Mouse (Mus musculus): ENCODE measurements at regions not wholly inside any gene's neighbourhood (a gene's known extent, or its start where the extent isn't known, plus 50 kb on each side); places are given as distances from the start of the nearest gene placed in this dataset.
A peak's percentile ranks its signal among the peaks of the same experiment; 100 is the strongest.

DNA sequence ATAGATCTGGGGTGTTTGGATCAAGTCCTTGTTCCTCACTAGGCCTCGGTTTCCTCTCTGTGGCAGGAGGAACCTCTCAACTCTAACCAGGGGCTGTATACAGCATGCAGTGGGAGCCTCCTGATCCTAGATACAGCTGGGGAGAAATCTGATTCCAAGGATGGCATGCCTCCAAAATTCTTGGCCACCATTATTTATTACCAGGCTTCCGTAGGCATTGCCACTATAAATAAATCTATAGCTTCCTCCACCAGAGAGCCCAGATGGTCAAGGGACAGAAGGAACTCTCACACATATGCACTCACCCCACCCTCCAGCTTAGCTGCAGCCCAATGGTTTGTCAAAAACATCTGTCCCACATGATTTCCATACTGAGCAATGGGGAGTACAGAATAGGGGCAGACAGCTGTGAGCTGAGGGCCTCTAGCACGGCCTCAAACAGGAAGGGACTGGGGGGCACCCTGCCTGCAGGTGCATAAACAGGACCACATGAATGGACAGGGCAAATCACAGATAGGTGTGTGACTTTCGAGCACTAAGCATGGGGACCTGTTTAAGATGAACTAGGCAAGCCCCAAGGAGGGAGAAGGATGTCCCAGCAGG lies 100.8 kb upstream of the Mgme1 start:
- DNase-seq (ENCODE audit: low spot score in 2 of 2), result no peak

DNA sequence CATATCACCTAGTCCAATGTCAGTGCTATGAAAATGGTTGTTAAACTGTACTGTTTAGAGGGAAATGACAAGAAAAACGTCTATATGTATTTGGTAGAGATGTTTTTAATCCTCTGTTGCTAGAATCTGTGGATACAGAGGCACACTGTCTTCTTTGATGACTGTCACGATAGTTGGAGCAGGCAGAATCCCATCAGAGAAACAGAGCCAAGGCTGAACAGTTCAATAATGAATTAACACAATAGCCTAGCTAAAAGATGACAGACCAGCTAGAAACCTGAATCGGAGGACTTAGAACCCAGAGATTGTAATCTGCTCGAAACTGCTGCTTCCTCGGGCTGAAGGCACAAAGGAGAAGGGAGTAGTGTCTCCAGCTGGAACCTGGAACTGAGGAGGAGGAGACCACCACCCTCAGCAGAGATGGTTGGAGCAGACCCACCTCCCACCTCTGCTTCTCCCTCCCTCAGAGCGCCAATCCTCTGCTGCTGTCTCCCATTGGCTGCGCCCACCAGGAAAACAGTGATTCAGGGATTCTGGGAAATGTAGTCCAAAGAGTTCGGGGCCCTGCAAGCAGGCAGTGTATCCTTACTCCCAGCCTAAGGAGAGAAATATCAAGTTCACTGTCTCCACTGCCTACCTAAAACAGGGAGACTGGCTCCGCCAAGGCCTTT lies 98.2 kb upstream of the Mgme1 start:
- no peak for DNase-seq (ENCODE audit: low spot score in 2 of 2)

DNA sequence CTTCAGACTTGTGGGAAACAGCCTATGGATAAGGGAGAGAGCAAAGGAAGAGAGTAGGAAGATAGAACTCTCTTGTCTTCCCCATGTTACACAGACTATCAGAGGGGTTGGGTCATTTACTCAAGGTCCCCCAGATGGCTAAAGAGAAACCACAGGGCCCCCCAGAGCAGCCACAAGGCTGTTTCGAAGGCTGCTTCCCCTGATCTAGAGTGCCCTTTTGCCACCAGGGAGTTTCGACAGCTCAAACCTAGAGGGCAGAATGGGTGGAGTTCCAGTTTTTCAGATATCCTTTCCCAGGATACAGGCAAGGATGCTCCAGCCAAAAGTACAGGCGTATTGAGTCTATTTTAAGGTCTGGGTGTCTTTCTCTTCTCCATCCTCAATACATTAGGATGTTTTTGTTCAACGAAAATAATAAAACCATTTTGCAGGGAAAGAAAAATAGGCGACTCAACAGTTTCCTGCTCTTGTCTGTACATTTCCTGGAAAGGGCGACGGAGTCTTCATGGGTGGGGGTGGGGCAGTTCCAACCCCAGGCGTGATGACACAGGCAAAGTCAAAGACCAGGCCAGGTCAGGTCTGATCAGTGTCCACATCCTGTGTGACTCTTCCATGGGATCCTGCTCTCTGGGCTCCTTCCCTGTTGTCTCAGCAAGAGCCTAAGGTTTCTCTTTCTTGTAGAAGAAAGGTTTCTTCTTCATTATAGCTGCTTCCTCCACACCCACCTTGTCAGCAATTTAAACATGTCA lies 96.9 kb upstream of the Mgme1 start:
- no peak for DNase-seq (ENCODE audit: low spot score in 2 of 2)

DNA sequence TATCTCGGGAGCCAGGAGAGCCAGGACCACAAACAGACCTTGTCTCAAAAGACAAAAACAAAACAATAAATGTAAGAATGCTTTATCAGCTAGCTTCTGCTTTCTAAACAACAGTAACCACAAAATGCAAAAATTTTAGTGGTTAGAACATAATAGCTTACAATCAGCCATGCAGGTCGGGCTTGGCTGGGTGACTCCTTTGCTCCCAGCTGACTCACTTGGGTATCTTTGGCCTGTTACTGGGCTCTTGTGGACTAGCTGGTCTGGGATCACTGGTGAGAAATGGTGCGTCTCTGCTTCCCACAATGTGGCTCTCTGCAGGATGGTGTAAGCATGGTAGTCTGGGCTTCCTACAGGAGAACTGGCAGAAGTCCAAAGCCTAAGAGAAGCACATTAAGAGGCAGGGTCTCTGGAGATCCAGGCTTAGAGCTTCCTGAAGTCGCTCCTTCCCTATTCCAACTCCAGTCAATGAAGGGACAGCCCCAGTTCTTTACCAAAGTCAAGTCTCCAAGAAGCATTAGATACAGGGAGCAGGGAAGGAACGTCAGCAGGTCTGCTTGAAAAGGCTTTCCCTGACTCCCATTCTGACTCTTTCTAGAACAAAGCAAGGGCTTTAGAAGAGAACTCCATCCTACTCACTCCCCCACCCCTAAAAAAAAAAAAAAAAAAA lies 96.0 kb upstream of the Mgme1 start:
- no peak for DNase-seq (ENCODE audit: low spot score in 2 of 2)

DNA sequence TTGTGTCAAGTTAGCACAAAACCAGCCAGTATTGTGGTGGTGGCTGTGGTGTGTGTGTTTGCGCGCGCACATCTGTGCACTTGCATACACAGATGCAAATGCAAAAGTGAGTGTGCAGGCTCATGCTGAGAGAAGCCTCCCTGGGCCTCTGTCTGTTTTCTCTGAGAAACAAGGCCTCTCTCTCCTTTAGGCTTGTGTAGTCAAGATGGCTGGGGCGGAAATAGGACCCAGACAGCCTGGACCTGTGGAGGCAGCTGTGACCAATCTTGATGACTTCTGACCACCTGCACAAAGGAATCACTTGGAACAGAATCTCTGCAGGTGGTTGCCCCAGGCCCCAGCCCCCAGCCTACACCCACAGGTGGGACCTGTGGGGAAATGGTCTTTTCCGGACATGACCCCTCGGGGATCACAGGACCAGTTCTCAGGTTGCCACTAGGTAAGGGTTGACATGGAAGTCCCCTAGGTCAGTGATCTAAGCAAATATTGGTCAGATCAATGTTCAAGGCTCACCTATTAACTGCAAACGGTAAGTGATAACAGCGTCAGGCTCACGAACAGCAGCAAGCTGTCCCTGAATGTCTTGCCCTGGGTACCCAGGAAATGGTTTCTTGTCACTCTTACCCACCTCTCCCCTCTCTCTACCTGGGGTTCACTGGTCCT lies 93.8 kb upstream of the Mgme1 start:
- no peak for DNase-seq (ENCODE audit: low spot score in 2 of 2)

DNA sequence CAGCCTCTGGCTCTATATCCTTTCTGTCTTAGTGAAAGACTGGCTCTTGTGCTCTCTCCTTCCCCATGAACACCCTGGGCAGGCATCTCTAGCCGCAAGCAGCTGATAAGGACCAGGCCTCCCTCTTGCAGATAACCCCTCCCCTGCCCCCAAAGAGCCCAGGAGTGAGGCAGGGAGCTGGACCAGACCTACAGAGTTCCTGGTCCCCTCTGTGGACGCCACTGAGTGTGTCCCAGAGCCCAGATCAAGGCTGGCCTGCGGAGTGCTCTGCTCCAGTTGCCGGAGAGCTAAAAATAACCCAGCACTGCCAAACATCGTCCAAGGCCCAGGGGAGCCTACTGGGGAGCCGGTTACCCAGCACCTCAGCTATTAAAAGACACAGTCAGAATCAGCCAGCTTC lies 93.2 kb upstream of the Mgme1 start:
- DNase-seq (ENCODE audit: low spot score in 2 of 2), result no peak

DNA sequence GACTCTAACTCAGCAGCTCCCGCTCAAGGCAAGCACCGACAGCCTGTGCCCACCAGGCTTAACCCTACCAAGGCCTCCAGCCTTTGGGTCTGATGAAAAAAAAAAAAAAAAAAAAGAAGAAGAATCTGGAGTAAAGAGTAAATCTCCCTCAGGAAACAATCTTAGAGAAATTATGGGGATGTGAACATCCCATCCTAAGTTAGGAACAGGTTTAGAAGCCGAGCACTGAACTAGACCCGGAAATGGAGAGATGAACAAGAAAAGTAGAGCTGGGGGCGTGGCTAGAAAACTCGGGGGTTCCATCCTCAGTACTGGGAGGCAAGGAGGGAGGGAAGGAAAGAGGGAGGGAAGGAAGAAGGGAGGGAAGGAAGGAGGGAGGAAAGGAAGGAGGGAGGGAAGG lies 92.5 kb upstream of the Mgme1 start:
- DNase-seq (ENCODE audit: low spot score in 2 of 2), result no peak

DNA sequence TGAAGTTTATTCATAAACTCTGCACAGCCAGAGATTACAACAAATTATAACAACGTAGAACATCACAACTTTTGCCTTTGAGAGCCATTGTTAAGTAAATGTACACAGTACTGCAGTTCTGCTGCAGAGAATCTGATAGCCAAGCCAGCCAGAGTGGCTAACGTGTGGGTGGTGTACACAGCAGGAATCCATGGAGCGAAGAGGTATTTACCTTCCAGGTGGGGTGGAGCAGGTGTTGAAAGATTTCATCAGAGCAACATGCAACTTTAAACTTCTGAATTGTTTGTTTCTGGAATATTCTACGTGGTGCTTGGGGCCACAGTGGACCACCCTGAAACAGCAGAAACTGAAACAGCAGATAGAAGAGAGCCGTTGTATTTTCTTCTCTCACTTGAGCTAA lies 88.4 kb upstream of the Mgme1 start:
- DNase-seq (ENCODE audit: low spot score in 2 of 2), result no peak

DNA sequence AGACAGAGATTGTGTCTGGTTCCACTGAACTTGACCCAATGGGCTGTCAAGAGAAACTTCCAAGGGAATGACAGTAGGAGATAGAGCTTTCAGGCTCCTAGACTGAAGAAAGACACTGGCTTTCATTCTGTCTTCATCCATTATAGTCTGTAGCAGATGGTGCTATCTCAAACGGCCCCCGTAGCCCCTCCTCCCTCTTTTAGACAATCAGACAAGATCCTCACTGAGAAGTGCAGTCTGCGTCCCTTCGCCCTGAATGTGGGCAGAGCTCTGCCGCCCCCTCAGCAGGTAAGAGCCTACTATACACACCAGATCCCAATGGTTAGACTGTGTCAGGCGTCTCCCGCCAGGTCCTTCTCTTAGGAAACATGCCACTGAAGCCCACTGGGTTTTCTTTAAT lies 87.9 kb upstream of the Mgme1 start:
- no peak for DNase-seq (ENCODE audit: low spot score in 2 of 2)

DNA sequence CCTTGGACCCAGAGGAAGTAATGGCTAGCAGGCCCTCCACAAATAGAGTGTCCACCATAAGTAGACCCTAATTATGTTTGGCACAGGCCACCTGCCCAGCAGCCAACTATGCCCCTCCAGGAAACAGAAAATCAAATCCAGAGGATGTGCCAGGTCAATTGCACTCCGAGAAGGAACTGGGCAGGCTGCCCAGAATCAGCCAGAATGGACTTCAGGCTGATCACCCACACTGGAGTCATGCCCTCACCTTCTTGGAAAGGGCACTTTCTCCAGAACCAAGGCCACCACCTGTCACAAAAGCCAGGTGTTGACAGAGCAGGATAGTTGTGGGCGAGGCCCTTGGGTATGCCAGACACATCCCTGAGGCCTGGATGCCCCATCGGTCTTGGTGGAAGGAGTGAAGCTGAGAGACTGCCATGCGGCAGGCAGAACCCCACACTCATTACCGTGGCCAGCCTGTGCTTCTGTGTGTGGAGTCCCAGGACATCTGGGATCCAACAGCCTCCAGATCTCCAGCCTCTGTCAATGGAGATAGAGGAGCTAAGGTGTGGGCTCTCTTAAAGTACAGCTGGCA lies 87.0 kb upstream of the Mgme1 start:
- peak in 1 of 2 experiments; percentile 25 for DNase-seq (ENCODE audit: low spot score in 2 of 2)

DNA sequence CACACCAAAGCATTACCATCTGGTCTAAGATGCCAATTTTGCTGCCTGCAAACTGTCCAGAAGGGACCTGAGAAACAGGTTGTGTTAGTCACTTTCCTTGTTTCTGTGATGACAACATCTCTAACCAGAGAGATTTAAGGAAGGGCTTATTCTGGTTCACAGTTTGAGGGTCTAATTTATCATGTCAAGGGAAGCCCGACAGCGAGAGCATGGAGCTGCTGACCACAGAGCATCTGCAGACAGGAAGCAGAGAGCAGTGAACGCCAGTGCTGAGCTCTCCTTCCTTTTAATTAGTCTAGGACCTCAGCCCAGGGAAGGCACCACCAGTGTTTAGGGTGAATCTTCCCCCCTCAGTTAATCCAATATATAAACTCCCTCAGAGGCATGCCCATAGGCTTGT lies 85.3 kb upstream of the Mgme1 start:
- DNase-seq (ENCODE audit: low spot score in 2 of 2), result no peak

DNA sequence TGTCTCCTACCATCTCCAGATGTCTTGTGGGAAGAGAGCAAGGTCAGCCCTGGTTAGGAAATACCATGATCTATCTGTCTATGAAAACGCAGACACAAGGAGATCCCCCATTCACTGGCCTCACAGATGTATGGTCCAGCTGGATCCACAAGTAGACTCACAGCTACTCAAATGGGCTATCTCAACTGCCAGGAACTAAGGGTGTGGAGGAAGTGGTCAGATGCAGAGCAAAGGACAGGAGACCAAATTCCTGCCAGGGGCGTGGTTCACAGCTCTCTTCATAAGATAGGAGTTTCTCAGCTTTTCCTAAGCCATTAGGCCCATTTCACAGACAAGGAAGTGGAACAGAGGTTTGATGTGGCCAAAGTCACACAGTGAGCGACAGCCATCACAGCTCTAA lies 84.0 kb upstream of the Mgme1 start:
- no peak for DNase-seq (ENCODE audit: low spot score in 2 of 2)

DNA sequence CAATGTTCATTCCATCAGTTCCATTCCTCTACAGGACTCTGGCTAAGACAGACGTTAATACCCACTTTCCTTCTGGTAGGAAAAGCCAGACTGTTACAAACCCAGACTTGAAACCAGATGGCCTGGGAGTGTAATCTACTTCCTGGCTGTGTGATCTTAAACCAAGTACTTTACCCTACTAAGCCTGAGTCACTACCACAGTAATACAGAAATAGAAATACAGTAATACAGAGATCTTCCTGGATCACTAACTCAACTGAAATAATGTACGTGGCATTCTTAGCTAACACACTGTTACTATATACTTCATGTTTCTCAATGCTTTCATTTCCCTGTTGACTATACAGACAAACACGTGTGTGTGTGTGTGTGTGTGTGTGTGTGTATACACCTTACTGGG lies 82.4 kb upstream of the Mgme1 start:
- no peak for DNase-seq (ENCODE audit: low spot score in 2 of 2)

DNA sequence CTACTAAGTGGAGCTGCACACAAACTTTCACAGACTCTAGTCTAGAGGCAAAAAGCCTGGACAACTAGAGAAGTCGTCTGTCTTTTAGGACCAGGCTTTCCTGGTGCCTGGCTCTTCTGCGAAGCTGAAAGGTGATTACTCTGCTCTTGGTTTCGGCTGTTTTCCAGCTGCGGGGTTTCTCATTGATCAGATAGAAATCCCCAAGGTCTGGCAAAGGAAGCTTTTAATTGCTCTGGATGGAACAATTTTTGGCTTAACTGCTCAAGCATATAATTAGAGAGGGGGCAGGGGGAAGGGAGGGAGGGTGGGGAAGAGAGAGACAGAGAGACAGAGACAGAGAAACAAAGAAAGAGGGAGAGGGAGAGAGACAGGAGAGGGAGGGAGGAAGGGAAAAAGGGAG lies 82.0 kb upstream of the Mgme1 start:
- no peak for DNase-seq (ENCODE audit: low spot score in 2 of 2)

DNA sequence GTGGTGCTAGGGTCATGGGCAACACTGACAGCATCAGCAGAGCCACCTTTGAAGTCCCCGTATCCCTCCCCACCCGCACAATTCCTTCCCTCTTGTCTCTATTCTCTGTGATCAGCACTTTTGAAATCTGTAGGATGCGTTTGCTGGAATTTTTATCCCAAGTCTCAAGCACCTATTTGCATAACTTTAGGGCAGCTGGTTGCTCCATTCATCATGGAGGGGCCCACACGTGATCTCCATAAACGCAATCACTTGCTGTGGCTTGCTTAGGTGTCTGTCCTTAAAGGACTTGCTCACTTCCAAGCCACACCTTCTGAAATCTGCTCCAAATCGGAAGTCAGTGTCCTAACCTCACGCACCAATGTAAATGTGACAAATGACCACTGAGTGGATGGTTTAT lies 80.7 kb upstream of the Mgme1 start:
- DNase-seq (ENCODE audit: low spot score in 2 of 2), result no peak

DNA sequence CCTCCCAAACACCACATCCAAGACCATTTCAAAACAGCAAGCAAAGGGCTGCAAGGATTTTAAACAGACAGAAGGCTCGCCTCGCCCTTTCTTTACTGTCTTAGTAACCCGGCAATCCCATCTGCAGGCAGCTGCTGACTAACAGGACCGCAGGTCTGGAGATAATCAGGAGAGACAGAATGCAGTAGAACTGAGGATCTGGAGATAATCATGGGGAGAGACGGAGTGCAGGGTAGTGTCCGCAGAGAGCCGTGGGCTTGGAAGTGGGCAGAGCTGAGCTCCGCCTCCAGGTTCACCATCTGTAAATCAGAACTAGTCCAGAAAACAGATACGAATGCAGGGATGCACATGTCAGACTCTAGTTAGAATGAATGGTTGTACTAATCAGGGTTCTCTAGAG lies 79.4 kb upstream of the Mgme1 start:
- no peak for DNase-seq (ENCODE audit: low spot score in 2 of 2)

DNA sequence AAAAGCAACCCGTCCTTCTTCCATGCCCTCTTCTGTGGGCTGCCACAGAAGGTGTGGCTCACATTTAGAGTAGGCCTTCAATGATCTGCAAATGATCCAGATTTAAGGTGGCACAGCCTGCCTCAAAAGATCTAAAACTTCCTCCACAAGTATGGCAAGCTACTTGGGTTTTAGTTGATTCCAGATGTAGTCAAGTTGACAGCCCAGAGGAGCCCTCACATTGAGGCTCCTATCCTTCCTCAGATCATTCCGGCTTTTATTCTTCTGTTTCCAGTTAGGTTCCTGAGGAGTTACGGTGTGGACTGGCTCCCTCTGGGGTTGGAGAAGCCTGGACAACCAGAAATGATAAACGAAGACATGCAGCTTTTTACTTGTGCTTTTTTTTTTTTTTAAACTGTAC lies 78.8 kb upstream of the Mgme1 start:
- no peak for DNase-seq (ENCODE audit: low spot score in 2 of 2)

DNA sequence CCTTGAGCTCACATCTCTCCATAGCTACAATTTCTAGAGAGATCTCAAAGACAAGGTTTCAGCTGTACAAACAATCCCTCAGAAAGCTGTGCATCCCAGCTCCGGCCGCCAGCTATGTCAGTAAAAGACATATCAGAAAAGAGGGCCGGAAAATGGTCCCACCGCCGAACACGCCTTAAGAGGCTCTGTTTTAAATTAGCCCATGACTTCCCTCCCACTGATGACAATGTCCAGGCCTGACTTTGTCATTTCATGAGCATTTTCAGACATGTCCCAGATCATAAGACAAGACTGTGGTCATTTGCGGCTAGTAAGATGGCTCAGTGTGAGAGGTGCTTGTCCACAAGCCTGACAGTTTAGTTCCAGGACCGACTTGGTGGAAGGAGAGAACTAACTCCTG lies 78.0 kb upstream of the Mgme1 start:
- DNase-seq (ENCODE audit: low spot score in 2 of 2), result no peak

DNA sequence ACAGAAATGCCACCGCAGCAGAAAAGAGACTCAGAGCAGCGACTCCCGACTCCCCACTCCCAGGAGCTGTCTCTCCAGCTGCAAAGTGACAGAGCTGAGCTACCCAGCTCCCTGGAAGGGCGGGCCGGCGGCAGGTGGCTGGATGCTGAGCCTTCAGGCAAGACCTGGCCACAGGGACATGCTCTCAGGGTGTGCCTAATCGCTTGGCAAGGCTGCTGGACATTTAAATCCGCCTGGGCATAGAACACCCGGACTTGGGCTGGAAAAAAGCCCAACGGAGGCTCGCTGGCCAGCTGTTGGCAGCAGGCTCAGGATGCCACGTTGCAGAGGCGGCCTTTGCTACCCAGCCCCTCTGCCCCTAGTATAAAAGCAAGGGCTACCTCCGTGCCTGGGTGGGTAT lies 74.6 kb upstream of the Mgme1 start:
- no peak for DNase-seq (ENCODE audit: low spot score in 2 of 2)

DNA sequence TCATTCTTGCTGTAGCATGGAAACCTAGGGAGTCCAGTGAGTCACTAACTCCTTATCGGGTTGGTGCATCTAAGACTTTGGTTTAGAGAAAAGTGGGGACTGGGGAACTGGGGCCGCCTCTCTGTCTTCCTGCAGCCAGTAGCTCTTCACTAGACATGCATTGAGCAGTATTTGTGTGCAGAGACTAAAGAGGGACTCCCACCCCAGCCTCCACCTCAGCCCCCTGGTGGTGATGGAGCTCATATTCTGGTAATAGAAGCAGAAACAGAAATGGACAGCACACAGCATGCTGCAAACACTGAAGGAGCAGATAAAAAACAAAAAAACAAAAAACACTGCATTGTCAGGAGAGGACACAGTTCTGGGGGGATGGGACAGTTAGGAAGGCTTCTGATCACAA lies 73.3 kb upstream of the Mgme1 start:
- no peak for DNase-seq (ENCODE audit: low spot score in 2 of 2)

DNA sequence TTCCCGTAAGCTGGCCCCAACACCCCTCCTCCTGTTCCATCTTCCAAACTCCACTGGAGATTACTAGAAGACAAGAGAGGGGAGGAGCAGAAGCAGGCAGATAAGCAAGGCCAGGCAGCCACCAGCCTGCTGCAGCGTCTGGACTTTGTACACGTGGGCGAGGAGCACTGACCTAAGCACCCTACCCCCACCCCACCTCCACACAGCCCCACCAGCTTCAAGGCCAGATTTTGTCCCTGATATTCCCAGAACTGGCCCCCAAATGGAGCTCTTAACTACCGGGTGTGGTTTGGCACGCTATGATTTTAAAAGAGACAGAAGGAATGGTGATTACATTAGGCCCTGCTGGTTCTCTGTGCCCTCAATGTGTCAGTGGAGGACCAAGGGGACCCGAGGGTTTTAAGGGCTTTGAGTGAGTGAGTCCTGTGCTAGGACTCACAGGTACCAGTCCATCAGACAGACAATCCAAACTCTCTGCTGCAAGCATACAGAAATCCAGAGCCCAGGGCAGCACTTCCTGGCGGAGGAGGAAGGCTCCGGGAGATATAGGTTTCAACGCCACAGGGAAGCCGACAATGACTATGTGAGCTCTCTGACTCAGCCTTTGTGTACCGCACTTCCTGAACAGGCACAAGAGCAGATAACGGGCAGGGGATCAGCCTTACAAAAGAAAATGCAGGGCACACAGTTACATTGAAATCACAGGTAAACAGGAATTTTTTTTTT lies 72.0 kb upstream of the Mgme1 start:
- DNase-seq (ENCODE audit: low spot score in 2 of 2), result no peak

All from adrenal gland, postnatal 4 days (tissue).